Mouse (Mus musculus): ENCODE data around the gene Cnot8.

- TF ChIP-seq CHD2 (IDR thresholded peaks at IDR 0.05; ENCODE audit: low read depth, low read length): no peak
- TF ChIP-seq ZNF384 (IDR thresholded peaks at IDR 0.05; ENCODE audit: low read depth, low read length): peak; percentile 73
Measured at GRCm38 (mm10) chr11:58101194-58101720, 2.7 kb upstream of the Cnot8 start.
